Mouse (Mus musculus): ENCODE measurements around the gene Cidec. TPM values are rescaled to one million over a fixed set of nuclear protein-coding genes. Genes with fewer than 3 reads are reported as not detected.

Cidec gene
- total RNA-seq, 1 experiment from 2014 or later, result not detected

DNA sequence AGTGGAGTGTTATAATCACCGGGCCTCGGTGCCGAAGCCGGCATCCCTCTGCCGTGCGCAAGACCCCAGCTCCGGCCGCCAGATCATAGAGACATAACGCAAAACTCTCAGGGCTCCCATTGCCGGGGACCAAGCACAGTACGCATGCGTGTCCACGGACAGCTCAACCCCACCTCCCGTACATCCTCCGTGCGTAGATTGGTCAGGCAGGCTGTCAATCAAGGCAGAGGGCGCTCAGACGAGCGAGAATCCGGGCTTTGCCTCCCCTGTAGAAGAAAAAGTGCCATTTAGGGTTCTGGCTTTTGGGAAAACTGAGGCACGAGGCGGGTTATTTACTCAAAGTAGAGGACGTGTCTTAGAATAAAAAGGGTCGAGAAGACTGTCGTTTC, 16.4 kb downstream of the Cidec start, which contains the start of gene Rpusd3:
Gene Rpusd3, minus strand, starts transcription at position 142 of the 389 bp plus-strand sequence.
- ATAC-seq (replicated peaks; ENCODE audit: insufficient number of reproducible peaks, low FRiP score, low TSS enrichment, poor library complexity, severe bottlenecking), result peak; percentile 95

DNA sequence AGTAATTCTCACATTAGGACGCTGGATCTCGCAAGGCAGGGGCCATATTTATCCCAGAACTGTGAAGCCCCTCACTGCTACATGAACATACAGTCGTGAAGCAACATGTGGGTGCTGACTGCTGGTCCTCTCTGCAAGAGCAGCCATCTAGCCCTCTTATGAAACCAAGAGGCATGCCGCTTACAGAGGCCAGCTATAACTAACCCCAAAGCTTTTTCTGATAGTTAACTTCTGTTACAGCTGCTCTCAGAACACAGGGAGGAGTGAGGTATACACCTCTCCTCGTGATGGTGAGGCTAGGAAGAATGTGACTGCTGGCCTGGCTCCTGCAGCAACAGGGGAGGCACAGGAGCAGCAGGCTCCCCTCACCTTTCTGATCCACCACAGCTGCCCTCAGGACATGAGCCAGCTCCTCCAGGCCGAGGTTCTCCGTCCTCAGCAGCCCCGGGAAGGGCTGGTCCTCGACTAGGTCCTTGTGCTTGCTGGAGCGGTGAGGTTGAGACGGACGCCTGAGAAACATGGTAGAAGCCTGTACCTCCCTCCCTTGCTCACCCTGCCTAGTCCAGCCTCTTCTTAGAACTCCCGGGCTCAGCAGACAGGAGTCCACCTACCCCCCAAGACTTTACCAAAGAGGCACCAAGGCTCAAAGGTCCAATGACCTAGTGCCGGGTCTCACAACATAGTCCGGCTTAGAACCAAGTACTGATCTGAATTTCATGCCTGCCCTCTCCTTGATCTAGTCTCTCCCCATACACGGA, 16.9 kb downstream of the Cidec start:
- ATAC-seq (replicated peaks; ENCODE audit: insufficient number of reproducible peaks, low FRiP score, low TSS enrichment, poor library complexity, severe bottlenecking), result 0 out of 2 replicates have a peak, but pooled peaks have one; percentile 1

DNA sequence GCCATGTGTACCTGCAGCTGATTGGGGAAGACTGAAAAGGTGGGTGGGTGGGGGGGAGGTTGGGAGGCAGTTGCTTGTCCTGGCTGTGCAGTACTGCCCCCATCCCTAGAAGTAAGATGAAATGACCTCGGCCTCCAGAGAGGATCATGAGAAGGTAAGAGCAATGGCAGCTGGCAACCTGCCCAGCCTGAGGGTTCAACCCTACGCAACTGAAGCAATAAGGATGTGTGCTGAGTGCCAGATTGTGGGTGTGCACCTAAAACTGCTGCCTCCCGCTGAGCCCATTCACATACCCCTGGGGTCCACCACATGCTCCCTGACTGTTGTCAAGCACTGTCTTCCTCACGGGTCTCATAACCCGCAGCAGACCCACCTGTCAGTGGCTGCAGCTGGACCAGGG, 19.1 kb downstream of the Cidec start:
- ATAC-seq (replicated peaks; ENCODE audit: insufficient number of reproducible peaks, low FRiP score, low TSS enrichment, poor library complexity, severe bottlenecking), result no peak

DNA sequence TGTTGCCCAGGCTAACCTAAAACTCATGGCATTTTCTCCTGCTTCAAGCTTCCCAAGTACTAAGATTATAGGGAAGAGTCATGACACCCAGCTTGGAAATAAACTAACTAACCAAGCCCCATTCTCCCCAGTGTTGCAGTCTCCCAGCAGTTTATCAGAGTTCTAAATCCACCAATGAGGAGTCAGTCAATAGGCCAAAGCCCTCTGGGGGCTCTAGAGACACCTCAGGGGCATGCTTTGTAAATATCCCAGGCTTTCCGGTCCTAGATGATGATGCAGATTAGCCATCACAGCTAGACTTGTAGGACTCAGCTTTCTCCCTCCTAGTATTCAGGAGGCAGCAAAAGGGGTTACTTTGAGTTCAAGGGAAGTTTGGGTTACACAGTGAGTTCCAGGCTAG, 25.6 kb downstream of the Cidec start:
- no peak for ATAC-seq (replicated peaks; ENCODE audit: insufficient number of reproducible peaks, low FRiP score, low TSS enrichment, poor library complexity, severe bottlenecking)

DNA sequence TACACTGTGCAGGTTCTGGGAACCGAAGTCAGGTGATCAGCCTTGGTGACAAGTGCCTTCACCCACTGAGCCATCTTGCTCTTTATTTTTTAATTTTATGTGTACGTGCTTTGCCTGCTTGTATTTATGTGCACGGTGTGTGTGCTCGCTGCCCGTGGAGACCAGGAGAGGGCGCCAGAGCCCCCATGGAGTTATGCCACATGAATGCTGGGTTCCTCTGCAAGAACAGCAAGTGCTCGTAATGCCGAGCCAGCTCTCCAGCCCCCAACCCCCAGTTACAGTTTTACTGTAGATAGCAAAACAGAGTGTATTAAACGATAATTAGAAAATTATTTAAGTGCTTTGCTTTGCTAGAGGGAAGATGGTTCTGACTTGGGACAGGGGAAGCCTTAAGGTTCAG, 28.9 kb downstream of the Cidec start:
- ATAC-seq (replicated peaks; ENCODE audit: insufficient number of reproducible peaks, low FRiP score, low TSS enrichment, poor library complexity, severe bottlenecking), result no peak

DNA sequence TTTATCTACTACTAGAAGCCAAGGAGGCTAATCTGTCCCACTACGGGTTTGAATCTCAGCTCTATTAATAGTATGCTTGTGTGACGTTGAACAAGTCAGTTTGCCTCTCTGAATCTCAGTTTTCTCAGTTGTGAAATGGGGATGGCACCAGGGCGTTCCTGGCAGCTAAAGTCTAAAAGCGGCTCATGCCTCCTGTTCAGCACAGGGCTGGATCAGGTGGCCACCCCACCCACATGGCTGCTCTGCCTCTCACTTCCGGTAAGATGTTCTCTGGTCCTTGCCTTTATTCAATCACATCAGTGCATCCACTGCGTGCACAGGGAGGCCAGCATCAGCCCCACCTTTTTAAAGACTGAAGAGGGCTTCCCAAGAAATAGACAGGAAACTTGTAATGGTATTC, 30.1 kb downstream of the Cidec start:
- ATAC-seq (replicated peaks; ENCODE audit: insufficient number of reproducible peaks, low FRiP score, low TSS enrichment, poor library complexity, severe bottlenecking), result no peak

DNA sequence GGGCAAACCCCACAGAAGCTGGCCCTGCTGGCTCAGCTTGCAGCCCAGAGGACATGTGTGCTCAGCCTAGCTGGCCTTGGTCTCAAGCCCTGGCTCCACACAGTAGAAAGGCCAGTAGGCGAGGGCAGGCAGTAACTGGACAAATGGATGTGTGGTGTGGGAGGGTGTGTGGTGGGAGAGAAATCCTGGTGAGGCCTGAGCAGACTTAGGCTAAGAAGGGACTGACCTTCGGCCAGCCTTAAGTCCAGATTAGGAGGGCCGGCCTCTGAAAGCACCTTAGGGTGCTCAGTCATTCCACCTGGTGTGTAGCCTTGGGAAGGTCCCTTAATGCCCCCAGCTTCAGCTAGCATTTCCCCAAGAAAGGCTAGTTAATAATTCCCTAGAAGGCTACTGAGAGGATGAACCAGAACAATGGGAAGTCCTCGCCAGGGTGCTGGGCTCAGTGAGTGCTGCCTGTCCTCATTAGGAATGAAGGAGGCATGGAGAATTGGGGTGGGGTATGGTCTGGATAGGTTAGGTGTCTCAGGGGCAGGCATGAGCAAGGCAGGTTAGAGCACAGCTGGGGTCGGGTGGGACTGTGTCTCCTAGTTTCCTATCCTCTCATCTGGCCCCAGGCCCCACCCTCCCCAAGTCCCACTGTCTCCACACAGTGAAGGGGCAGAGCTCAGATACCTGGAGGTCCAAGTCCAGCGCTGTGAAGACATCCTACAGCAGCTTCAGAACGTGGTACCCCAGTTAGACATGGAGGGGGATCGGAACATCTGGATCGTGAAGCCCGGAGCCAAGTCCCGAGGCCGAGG, 30.7 kb downstream of the Cidec start:
- ATAC-seq (replicated peaks; ENCODE audit: insufficient number of reproducible peaks, low FRiP score, low TSS enrichment, poor library complexity, severe bottlenecking), result no peak

DNA sequence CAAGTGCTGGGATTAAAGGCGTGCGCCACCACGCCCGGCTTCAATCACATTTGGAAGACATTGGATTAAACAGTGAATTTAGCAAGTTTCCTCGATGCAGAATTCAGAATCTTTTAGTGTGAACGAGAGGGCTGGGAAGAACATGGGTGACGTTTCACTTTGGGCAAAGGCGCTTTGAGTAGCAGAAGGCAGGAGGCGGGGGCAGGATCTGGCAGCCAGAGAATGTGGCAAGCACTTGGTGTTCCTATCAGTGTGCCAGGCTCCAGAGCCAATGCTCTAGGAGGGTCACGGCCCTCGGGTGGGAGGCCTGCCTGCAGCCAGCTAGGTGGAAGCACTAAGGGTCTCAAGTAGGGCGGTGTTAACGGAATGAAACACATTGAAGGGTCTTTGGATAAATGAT, 33.5 kb downstream of the Cidec start:
- ATAC-seq (replicated peaks; ENCODE audit: insufficient number of reproducible peaks, low FRiP score, low TSS enrichment, poor library complexity, severe bottlenecking), result no peak

DNA sequence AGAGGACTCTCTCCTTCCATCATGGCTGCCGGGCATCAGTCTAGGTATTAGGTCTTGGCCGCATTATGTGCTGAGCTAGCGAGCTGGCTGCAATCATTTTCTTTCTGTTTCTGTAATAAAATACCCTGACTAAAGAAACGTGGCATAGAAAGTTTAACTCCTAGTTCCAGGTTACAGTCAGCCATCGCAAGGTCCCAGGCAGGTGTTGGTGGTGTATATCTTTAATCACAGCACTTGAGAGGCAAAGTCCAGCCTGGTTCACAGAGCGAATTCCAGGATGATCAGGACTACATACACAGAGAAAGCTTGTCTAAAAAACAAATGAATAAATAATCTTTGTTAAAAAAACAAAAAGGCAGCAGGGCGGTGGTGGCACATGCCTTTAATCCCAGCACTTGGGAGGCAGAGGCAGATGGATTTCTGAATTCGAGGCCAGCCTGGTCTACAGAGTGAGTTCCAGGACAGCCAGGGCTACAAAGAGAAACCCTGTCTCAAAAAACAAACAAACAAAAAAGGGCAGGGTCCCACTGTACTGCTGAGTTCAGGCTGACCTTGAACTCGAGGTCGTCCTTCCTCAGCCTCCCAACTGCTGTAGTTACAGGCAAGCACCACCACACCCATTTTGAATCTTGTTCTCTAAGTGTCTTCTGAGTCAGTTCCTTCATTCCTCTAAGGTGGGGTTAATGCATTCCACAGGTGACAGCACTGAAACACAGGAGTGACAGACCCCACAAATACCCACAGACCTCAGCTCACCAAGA, 39.1 kb downstream of the Cidec start:
- ATAC-seq (replicated peaks; ENCODE audit: insufficient number of reproducible peaks, low FRiP score, low TSS enrichment, poor library complexity, severe bottlenecking), result no peak

DNA sequence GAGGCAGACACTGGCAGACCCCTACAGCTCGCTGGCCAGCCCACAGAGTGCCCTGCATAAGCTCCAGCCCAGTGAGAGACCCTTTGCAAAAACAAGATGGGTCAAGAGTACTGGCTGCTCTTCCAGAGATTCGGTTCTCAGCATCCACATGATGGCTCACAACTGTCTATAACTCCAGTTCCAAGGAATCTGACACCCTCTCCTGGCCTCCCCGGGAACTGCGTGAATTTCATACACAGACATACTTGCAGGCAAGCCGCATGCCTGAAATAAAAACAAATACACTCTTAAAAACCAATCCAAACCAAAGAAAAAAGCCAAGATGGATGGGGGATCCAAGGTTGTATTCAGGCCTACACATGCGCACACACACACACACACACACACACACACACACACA, 40.1 kb downstream of the Cidec start:
- no peak for ATAC-seq (replicated peaks; ENCODE audit: insufficient number of reproducible peaks, low FRiP score, low TSS enrichment, poor library complexity, severe bottlenecking)

DNA sequence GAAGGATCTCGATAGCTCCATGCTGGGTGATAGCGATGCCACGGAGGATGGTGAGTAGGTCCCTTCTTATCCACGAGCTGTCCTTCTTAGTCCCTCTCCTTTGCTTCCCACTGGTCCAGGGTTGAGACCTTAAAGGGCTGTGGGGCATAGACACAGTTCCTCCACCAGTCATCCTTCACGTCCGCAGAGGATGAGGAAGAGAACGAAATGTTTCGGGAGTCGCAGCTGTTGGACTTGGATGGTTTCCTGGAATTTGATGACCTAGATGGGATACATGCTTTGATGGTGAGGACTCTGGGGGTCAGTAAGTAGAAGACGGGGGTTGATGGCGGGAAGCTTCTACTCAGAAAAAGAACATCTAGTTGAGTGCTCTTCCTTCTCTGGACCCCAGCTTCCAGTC, 40.7 kb downstream of the Cidec start:
- ATAC-seq (replicated peaks; ENCODE audit: insufficient number of reproducible peaks, low FRiP score, low TSS enrichment, poor library complexity, severe bottlenecking), result no peak

DNA sequence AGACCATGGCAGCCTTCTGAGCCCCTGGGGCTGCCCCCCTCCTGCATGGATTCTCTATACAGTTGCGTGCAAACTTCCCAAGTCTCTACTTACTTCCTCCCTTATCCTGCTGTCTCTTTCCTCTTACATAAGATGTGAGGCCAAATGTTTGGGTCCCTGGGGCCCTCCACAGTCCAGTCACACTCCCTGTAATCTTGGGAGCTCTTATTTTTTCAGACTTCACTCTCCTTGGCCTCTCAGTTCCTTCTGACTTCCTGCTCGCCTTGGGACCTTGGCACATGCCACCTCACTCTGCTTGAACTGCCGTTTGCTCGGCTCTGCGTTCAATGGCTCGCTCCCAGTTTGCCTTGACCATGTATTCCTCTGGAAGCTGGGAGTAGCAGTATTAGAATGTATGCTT, 41.6 kb downstream of the Cidec start:
- no peak for ATAC-seq (replicated peaks; ENCODE audit: insufficient number of reproducible peaks, low FRiP score, low TSS enrichment, poor library complexity, severe bottlenecking)

DNA sequence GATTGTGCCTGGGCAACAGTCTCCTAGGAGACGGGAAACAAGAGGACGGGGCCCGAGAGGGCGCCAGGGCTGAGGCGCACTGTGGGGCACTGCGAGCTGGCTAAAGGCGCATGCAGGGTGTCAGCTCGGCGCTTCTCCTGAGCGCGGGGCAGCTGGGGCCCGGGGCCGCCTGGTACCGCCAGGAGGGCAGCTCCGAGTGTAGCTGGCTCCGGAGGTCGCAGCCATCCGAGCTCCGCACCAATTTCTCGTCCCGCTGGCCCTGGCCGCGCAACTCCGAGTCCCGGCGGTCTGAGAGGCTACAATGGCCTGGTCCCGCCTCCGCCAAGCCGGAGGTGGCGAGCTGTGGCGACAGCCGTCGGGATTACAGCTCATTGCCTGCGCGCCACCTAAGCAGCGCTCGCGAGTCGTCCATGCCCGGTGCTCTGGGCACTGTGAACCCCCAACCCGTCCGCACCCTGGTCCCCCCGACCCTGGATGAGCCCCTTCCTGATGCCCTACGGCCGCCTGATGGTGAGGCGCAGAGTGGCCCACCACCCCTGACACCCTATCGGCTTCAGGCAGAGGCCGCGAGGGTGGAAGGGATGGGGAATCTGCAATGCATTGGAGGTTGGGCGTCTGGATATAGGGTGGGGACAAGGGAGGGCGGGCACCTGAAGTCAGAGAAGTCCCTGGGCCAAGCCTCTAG, 43.0 kb downstream of the Cidec start:
- ATAC-seq (replicated peaks; ENCODE audit: insufficient number of reproducible peaks, low FRiP score, low TSS enrichment, poor library complexity, severe bottlenecking), result no peak

DNA sequence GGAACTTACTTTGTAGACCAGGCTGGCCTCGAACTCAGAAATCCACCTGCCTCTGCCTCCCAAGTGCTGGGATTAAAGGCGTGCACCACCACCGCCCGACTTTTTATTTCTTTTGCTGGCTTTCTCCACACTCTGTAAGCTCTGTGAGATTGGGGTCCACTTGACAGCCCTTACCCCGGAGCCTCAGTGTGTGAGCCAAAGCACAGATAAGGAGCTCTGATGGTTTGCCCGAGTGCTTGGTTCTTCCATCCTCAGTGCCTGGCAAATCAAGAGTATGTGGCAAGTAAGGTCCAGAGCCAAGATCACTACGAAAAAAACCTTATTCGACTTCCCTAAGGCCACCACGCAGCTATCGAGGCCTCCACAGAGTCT, 43.6 kb downstream of the Cidec start:
- no peak for ATAC-seq (replicated peaks; ENCODE audit: insufficient number of reproducible peaks, low FRiP score, low TSS enrichment, poor library complexity, severe bottlenecking)

DNA sequence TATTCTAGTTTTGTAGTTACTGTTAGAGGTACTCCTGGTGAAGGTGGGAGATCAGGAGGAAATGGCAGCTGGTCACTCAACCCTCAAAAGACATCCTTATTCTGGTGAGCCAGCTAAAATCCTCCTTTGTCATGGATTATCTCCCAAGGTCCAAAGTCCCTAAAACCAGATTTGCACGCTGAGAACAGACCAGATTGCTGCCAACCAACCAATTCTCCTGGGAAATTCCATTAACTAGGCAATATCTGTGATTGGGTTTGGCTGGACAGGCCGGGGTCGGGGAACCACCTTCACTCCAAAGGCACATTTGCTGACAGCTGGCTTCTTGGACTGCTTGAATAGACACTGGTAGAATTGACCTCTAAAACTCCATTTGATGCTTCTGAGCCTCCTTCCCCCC, 44.8 kb downstream of the Cidec start:
- ATAC-seq (replicated peaks; ENCODE audit: insufficient number of reproducible peaks, low FRiP score, low TSS enrichment, poor library complexity, severe bottlenecking), result no peak

DNA sequence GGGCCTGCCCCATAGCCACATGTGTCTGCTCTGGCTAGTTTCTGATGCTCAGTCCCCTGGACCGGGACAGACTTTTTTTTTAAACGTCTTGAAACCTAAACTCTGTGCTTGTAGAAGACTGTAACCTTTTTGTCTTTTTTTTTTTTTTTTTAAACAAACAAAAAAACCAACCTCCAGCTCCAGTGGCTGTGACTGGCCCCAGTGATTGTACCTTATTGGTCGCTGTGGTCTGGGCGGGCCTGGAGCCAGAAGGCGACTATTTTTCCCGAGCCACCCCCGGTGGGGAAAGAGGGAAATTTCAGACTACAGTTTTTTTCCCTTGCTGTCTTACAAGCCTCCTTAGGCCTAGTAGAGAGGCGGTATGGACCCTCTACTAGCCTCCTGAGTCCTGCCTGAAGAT, 46.6 kb downstream of the Cidec start, which contains the start of gene Ttll3:
Gene Ttll3, plus strand, starts transcription at position 301 of the 400 bp plus-strand sequence.
- no peak for ATAC-seq (replicated peaks; ENCODE audit: insufficient number of reproducible peaks, low FRiP score, low TSS enrichment, poor library complexity, severe bottlenecking)

DNA sequence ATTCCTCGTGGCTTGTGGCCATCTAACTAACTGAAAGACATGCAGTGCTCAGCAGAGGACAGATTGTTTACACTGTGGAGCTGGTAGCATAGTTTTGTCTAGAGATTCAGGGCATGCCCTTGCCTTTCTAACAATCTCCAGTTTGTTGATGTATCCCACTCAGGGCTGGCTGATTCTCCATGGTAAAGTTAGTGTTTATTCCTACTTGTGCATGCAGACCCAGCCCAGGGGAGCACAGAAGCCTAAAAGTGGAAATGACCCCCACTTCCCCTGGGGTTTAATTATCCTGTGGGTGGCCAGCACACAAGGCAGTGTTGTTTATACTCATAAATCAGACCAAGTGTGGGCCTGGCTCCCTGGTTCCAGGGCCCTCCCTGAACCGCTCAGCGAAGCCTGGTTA, 49.5 kb downstream of the Cidec start:
- ATAC-seq (replicated peaks; ENCODE audit: insufficient number of reproducible peaks, low FRiP score, low TSS enrichment, poor library complexity, severe bottlenecking), result no peak

DNA sequence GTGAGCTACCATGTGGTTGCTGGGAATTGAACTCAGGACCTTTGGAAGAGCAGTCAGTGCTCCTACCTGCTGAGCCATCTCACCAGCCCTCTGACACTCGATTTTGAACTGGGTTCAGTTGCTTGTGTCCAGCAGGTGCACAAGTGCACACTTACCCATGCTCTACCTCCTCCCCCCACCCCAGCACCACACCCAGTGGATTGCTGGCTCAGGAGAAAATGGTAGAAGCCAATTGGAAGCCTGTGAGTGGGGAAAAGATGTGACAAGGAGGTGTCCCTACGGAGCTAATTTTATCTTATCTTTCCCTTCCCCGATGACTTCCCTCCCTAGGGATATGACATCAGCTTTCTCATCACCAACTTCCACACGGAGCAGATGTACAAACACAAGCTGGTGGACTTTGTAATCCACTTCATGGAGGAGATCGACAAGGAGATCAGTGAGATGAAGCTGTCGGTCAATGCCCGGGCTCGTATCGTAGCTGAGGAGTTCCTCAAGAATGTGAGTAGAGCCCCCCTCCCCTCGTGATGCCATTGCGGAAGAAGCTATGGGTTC, 50.3 kb downstream of the Cidec start:
- ATAC-seq (replicated peaks; ENCODE audit: insufficient number of reproducible peaks, low FRiP score, low TSS enrichment, poor library complexity, severe bottlenecking), result no peak

Measured in monocyte, adult 5-6 weeks (primary cell).